Mouse (Mus musculus): ENCODE results near the gene Sdhaf1. TPM values are rescaled to one million over a fixed set of nuclear protein-coding genes. Genes with fewer than 3 reads are reported as not detected.

The Sdhaf1 gene
- polyA plus RNA-seq, 1 experiment from 2014 or later: 16.7 TPM

- H3K9ac ChIP-seq (replicated peaks): no peak overlapping the region
- WGBS: 94% methylated on average over 12 of the region's 12 CpGs
- H3K4me1 ChIP-seq: peaks cover 27% of the 10 kb centered on the region
- H3K9me3 ChIP-seq (replicated peaks): no peaks in the 10 kb centered on the region
- peaks cover 41% of the 10 kb centered on the region for H3K36me3 ChIP-seq
- H3K27ac ChIP-seq (replicated peaks): no peak overlapping the region
- H3K4me3 ChIP-seq (replicated peaks): no peak overlapping the region
- peak overlapping the region; percentile 92 for H3K4me2 ChIP-seq
- ATAC-seq (ENCODE audit: low FRiP score): no peak
- H3K27me3 ChIP-seq (replicated peaks): no peaks in the 10 kb centered on the region
These were observed 13.6 kb downstream of the Sdhaf1 start for GRCm38 (mm10) chr7:30310136-30310535.

- no peaks in the 10 kb centered on the region for H3K27me3 ChIP-seq (replicated peaks)
- WGBS: 64% methylated on average over 15 of the region's 15 CpGs
- H3K36me3 ChIP-seq: peaks cover 43% of the 10 kb centered on the region
- peak overlapping the region; percentile 69 for H3K9ac ChIP-seq (replicated peaks)
- peaks cover 25% of the 10 kb centered on the region for H3K4me1 ChIP-seq
- H3K9me3 ChIP-seq (replicated peaks): no peaks in the 10 kb centered on the region
- peak overlapping the region; percentile 73 for H3K4me3 ChIP-seq (replicated peaks)
- H3K4me2 ChIP-seq: peak overlapping the region; percentile 92
- no peak for ATAC-seq (ENCODE audit: low FRiP score)
- no peak overlapping the region for H3K27ac ChIP-seq (replicated peaks)
These were observed 14.1 kb downstream of the Sdhaf1 start for GRCm38 (mm10) chr7:30309395-30310129.

GRCm38 (mm10) chr7:30308076-30309005 is 15.4 kb downstream of the Sdhaf1 start, which contains the start of gene Alkbh6:
Gene Alkbh6 (plus strand): TSS chr7:30308717.
- Histone ChIP-seq H3K36me3 (peaks cover 49% of the 10 kb centered on the region), H3K4me2 (peak within 1 kb of the TSS; percentile 92), H3K27ac (replicated peaks) (peak within 1 kb of the TSS; percentile 85), H3K4me3 (replicated peaks) (peak within 1 kb of the TSS; percentile 73), H3K27me3 (replicated peaks) (no peaks in the 10 kb centered on the region), H3K9me3 (replicated peaks) (no peaks in the 10 kb centered on the region), H3K9ac (replicated peaks) (peak within 1 kb of the TSS; percentile 69), H3K4me1 (peaks cover 24% of the 10 kb centered on the region)
- WGBS: 3% methylated on average over 27 of the region's 27 CpGs
- ATAC-seq (ENCODE audit: low FRiP score): peak; percentile 99

DNA sequence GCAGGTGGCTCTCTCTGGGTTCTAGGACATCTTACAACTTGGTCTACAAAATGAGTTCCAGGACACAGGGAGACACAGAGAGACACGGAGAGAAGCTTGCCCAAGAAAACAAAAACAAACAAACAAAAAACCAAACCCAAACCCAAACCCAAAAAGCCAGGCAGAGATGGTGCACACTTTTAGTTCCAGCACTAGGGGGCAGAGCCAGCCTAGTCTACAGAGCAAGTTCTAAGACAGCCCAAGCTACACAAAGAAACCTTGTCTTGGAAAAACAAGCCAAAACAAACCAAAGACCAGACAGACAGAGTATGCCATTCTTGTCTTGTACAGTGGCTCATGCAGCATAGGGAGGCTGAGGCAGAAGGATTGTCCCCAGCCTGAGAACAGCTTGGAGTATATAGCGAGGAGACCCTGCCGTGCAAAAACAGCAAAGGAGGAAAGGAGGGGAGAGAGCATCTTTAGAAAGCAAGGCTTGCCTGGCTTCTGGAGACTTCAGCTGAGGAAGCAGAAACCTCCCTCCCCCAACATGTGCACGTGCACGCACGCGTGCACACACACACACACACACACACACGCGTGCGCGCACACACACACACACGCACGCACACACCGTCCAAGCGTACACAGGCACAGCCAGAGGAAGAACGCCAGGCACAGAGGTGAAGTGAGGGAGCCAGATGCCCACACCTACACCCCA is 17.5 kb downstream of the Sdhaf1 start:
- ATAC-seq (ENCODE audit: low FRiP score): no peak
- H3K4me3 ChIP-seq (replicated peaks): no peak overlapping the region
- no peak overlapping the region for H3K4me2 ChIP-seq
- peaks cover 55% of the 10 kb centered on the region for H3K36me3 ChIP-seq
- no peak overlapping the region for H3K9ac ChIP-seq (replicated peaks)
- H3K27ac ChIP-seq (replicated peaks): 0 out of 2 replicates have a peak overlapping the region, but pooled peaks have one; percentile 4
- 94% methylated on average over 16 of the region's 16 CpGs for WGBS
- no peaks in the 10 kb centered on the region for H3K9me3 ChIP-seq (replicated peaks)
- H3K4me1 ChIP-seq: peaks cover 24% of the 10 kb centered on the region
- no peaks in the 10 kb centered on the region for H3K27me3 ChIP-seq (replicated peaks)

DNA sequence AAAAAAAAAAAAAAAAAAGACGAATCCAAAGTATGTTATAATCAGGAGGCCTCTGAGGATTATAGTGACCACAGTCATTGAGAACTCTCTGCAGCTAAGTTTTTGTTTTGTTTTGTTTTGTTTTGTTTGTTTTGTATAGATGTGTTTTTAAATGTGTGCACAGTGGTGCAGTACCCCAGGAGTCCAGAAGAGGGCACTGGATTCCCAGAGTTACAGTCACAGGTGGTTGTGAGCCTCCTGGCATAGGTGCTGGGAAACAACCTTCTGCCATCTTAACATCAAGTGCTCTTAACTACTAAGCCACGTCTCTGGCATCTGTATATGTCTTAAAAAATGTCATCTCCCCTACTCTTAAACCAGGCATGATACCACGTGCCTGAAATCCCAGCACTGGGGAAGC is 22.8 kb downstream of the Sdhaf1 start:
- Histone ChIP-seq H3K4me1 (no peaks in the 10 kb centered on the region), H3K27me3 (replicated peaks) (no peaks in the 10 kb centered on the region), H3K4me2 (no peak overlapping the region), H3K27ac (replicated peaks) (no peak overlapping the region), H3K4me3 (replicated peaks) (no peak overlapping the region), H3K9me3 (replicated peaks) (no peaks in the 10 kb centered on the region), H3K36me3 (peaks cover 85% of the 10 kb centered on the region), H3K9ac (replicated peaks) (no peak overlapping the region)
- no peak for ATAC-seq (ENCODE audit: low FRiP score)
- 57% methylated on average over 3 of the region's 3 CpGs for WGBS

- Histone ChIP-seq H3K4me1 (peaks cover 27% of the 10 kb centered on the region), H3K4me3 (replicated peaks) (no peak overlapping the region), H3K4me2 (no peak overlapping the region), H3K27ac (replicated peaks) (no peak overlapping the region), H3K9ac (replicated peaks) (no peak overlapping the region), H3K9me3 (replicated peaks) (no peaks in the 10 kb centered on the region), H3K36me3 (peaks cover 83% of the 10 kb centered on the region), H3K27me3 (replicated peaks) (no peaks in the 10 kb centered on the region)
- no peak for ATAC-seq (ENCODE audit: low FRiP score)
- 84% methylated on average over 16 of the region's 16 CpGs for WGBS
These were observed 26.4 kb downstream of the Sdhaf1 start for GRCm38 (mm10) chr7:30297266-30297665.

- H3K9ac ChIP-seq (replicated peaks): no peak overlapping the region
- H3K9me3 ChIP-seq (replicated peaks): no peaks in the 10 kb centered on the region
- H3K27ac ChIP-seq (replicated peaks): no peak overlapping the region
- no peak overlapping the region for H3K4me2 ChIP-seq
- peaks cover 79% of the 10 kb centered on the region for H3K36me3 ChIP-seq
- H3K4me1 ChIP-seq: peaks cover 29% of the 10 kb centered on the region
- whole genome bisulfite sequencing: 96% methylated on average over 15 of the region's 15 CpGs
- H3K4me3 ChIP-seq (replicated peaks): no peak overlapping the region
- no peak for ATAC-seq (ENCODE audit: low FRiP score)
- no peaks in the 10 kb centered on the region for H3K27me3 ChIP-seq (replicated peaks)
These were observed 26.9 kb downstream of the Sdhaf1 start for GRCm38 (mm10) chr7:30296816-30297215.

DNA sequence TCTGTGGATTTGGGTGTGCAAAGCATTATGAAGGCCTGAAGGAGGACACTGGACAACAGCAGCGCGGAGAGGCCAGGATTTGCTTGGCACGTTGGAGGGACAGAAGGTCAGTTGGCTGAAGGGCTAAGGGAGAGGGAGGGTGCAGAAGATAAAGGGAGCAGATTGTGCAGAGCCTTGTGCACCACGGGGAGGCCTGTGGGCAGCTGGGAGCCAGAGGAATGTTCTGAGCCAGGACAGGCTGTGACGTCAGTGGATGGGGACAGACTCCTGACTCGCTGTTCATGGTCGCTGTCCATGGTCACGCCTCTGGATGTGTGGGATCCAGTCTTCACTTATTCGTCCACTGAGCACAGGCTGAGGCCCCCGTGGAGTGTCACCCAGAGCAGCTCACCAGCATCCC is 28.6 kb downstream of the Sdhaf1 start:
- Histone ChIP-seq H3K4me2 (no peak overlapping the region), H3K27ac (replicated peaks) (no peak overlapping the region), H3K4me3 (replicated peaks) (no peak overlapping the region), H3K36me3 (peaks cover 65% of the 10 kb centered on the region), H3K9ac (replicated peaks) (no peak overlapping the region), H3K27me3 (replicated peaks) (no peaks in the 10 kb centered on the region), H3K9me3 (replicated peaks) (no peaks in the 10 kb centered on the region), H3K4me1 (peaks cover 37% of the 10 kb centered on the region)
- WGBS: 72% methylated on average over 10 of the region's 10 CpGs
- no peak for ATAC-seq (ENCODE audit: low FRiP score)

DNA sequence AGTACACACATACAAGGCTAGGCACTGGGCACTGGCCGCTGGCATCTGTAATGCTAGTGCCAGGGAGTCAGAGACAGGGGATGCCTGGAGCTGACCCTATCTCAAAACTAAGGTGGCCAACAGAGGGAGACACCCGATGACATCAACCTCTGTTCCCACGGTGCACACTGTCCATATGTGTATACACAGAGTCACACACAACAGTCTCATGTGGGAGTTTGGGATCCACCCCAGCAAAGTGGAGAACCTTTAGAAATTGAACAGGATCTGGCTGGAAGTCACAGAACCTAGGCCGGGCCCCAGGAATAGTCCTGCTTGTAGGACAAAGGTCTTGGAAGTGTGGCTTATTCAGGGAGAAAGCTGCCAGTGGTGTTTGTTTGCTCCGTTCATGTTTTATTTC is 29.4 kb downstream of the Sdhaf1 start:
- H3K9ac ChIP-seq (replicated peaks): 0 out of 2 replicates have a peak overlapping the region, but pooled peaks have one; percentile 5
- no peak for ATAC-seq (ENCODE audit: low FRiP score)
- 91% methylated on average over 5 of the region's 5 CpGs for WGBS
- H3K27ac ChIP-seq (replicated peaks): no peak overlapping the region
- no peaks in the 10 kb centered on the region for H3K9me3 ChIP-seq (replicated peaks)
- no peak overlapping the region for H3K4me3 ChIP-seq (replicated peaks)
- H3K27me3 ChIP-seq (replicated peaks): no peaks in the 10 kb centered on the region
- H3K4me2 ChIP-seq: no peak overlapping the region; the same call in 1 of the 2 replicates
- H3K36me3 ChIP-seq: peaks cover 58% of the 10 kb centered on the region
- H3K4me1 ChIP-seq: peaks cover 40% of the 10 kb centered on the region

DNA sequence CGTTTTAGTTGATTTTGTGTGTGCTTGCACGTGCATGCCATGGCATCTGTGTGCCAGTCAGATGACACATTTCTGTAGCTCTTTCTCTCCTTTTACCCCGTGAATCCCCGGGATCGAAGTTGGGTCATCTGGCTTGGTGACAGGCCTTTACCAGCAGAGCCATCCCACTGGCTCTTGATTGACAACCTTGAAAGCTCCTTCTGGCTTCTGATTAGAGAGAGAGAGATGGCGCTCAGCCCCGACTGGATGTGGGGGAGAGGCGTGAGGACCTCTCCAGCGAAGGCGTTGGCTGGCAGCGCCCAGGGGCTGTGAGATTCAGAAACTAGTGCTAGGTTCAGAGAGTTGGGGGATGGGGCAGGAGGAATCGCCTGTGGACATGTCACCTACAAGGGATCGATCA is 29.9 kb downstream of the Sdhaf1 start:
- peaks cover 53% of the 10 kb centered on the region for H3K36me3 ChIP-seq
- no peak overlapping the region; the same call in 1 of the 2 replicates for H3K4me2 ChIP-seq
- H3K27ac ChIP-seq (replicated peaks): no peak overlapping the region
- no peaks in the 10 kb centered on the region for H3K9me3 ChIP-seq (replicated peaks)
- 0 out of 2 replicates have a peak overlapping the region, but pooled peaks have one; percentile 10 for H3K9ac ChIP-seq (replicated peaks)
- H3K4me3 ChIP-seq (replicated peaks): no peak overlapping the region
- H3K27me3 ChIP-seq (replicated peaks): no peaks in the 10 kb centered on the region
- no peak for ATAC-seq (ENCODE audit: low FRiP score)
- H3K4me1 ChIP-seq: peaks cover 41% of the 10 kb centered on the region
- 84% methylated on average over 13 of the region's 13 CpGs for WGBS
